Mouse (Mus musculus) C2C12 (cell line): ENCODE data around the gene Bola1.

ENCODE experiments used
- CTCF ChIP-seq: IDR thresholded peaks from one replicate; pipeline ENCODE4 v1.5.1; 2011; ENCODE audit not compliant: control insufficient read depth, insufficient read depth, insufficient read length
- USF1 ChIP-seq: IDR thresholded peaks from one replicate; pipeline ENCODE4 v1.6.1; 2011; ENCODE audit warnings: low read depth, mild to moderate bottlenecking, control low read depth, moderate library complexity

GRCm38 (mm10) chr3:96235836-96236235 lies 16.3 kb upstream of the Bola1 start:
- no peak for TF ChIP-seq USF1
- no peak for TF ChIP-seq CTCF
